Mouse (Mus musculus) fibroblast of lung, adult 2 months (primary cell): Measurements from ENCODE around the gene Thsd4.

Experiments used
- DNase-seq: peaks from one replicate; pipeline ENCODE4 v3.0.0-alpha.2; 2011; ENCODE audit warnings: low read depth

Gene Thsd4

DNA sequence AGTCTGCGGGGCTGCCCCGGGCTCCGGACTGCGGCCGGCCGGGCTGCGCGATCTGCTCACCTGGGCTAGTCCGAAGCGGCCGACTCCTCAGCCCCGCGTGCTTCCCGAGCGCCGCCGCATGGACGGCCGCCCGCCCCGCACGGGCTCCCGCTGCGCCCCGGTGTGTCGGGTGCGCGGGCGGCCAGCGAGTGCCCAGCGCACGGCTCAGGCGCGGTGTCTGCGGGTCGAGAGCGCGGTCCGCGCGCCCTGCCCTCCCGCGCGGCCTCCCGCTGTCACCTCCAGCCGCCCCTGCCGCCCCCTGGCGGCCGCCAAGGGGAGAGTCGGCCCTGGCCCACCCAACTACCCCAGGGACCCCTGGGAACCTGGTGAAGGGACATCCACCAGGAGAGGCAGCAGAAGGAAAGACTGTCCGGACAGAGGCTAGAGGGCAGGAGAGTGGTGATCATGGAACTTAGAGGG is at the start of gene Thsd4:
Gene Thsd4, minus strand, starts transcription at position 241 of the 459 bp plus-strand sequence.
- DNase-seq, result no peak

GRCm38 (mm10) chr9:60571041-60571440 is 49.2 kb upstream of the Thsd4 start:
- no peak for DNase-seq

DNA sequence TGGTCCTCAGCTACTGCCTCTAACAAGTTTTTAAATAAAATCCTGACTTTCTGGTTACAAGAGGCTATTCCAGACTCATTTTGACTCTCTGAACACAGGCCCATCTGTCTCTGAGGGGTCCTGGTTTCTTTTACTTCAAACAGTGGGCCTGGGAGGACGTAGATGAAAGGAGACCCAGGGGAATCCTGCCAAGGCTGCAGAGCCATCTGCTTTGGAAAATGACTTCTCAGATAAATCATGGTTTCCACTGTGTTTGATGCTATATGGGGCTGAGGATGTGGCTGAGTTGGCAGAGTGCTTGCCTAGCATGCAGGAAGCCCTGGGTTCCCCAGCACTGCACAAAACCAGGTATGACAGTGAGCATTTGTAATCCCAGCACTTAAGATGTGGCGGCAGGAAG is 47.5 kb upstream of the Thsd4 start:
- DNase-seq, result no peak

- no peak for DNase-seq
Observed at GRCm38 (mm10) chr9:60563809-60564208, 42.0 kb upstream of the Thsd4 start.

DNA sequence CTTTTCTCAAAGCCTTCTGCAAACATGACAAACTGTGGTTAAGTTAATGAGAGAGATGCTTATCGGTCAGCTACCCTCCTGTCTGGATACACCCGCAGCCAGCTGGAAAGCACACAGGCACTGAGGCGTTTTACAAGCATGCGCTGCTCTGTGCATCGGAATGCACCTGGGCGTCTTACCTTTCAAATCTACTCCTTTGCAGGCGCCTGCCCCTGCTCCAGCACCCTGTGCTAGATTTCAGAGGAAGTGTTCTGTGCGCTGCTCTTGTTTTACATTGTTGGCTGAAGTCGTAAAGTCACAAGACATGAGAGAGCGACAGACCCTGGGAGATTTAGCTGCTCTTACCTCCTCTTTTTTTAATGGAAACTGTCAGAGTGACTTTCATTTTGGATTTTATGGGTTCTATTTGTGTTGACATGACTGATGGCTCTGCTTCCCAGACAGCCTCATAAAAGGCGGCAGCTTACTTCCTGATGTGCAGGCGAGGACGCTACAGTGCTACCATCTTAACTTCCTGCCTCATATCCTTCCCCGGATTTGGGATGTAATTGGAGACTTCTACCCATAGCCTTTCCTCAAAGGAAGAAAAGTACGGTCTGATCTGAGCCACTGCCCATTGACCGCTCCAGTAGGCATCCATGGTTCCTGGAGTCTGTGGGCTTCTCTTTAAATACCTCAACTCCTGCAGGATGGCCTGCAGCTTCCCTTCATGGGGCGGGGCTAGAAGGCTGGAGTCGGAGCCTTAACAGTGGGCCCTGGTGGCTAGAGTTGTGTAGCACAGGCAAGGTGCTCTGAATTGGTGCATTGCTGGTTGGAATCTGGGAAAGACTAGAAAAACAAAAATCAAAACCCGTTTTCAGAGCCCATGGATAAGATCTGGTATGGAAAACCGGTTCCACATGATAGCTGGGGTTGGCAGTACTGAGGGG is 40.9 kb upstream of the Thsd4 start:
- no peak for DNase-seq

DNA sequence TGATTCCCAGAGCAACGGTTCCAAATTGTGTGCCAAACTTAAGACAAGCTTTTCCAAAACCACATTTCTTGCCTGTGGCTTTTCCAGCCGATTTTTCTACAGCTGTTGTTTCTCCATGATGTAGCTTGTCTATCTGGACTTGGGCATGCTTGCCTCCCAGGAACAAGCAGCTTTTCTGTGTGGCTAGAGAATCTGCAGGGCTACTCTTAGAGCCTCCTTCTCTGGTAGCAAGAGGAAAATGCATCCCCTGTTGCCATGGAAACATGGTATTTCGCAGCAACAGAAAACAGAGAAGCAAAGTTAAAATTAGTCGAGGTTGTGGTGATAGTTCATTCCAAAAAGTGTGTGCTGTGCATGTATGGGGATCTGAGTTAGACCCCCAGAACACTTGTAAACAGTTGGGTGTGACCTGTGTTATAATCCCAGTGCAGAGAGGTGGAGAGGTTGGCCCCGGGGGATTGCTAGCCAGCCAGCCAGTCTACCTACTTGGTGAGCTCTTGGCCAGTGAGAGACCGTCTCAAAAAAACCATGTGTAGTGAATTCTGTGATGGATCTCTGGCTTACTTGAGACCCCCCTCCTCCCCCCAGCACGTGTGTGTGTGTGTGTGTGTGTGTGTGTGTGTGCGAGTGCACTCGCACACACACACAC is 39.9 kb upstream of the Thsd4 start:
- DNase-seq, result peak; percentile 42

DNA sequence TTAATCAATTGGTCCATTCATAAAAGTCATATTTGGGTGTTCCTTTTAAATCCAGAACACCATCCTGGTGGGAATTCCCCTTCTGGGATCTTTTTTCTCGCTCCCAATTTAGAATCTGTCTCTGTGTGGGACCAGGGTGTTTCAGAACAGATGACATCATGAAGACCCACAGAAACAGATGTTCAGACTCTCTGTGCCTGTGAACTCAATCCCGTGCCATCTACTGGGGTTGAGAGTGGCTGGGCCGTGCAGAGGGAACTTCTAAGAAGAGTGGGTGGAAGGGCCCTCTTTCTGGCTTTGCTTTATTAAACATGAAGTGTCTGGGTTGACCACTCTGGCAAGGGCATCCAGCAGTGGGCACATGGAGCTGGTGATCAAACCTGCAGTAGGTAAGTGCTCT is 36.7 kb upstream of the Thsd4 start:
- no peak for DNase-seq

DNA sequence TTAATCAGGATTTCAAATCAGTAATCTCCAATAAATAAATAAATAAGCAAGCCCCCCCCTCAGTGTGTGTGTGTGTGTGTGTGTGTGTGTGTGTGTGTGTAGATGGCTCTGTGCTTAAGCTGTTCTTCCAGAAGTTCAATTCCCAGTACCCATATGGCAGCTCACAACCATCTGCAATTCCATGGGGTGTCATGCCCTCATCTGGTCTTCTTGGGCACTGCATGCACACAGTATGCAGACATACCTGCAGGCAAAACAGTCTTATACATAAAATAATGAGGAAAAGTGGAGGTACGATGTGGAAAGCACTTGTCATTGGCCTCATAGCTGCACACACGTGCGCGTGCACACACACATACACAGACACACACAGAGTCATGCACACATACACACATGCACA is 29.4 kb upstream of the Thsd4 start:
- no peak for DNase-seq

DNA sequence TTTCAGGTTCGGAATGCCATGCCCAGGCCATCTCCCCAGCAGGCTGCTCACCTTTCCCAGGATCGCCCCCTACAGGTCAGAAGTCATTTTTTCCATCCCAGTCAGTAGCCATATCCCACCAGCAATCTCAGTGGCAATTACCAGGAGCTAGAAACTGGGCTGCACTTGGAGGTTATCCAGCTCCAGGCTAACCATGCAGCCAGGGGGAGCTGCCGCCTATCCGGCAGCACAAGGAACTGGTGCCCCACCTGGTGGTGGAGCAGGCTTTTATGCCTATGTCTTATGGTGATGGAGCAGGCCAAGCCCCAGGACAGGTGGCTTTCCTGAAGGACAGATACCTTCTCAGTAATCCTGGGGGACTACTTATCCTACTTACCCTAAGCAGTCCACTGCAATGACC is 26.3 kb upstream of the Thsd4 start:
- peak; percentile 22 for DNase-seq

DNA sequence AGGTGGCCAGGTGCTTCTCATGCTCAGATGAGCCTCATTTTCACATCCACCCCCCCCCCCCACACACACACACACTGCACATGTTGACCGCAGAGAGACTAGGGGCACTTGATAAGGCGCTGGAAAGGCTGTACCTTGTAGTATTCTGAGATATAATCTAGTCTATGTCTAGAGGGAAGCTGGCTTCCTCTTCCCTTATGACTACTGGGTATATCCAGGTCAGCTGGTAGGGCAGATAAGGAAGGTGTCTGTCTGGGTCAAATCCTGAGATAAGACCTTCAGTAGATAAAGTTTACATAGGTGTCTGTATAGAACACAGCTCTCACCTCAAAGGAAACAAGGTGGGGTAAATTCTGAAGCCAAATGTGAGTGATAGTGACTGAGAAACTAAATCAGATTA is 24.3 kb upstream of the Thsd4 start:
- DNase-seq, result no peak

- DNase-seq, result no peak
Observed at GRCm38 (mm10) chr9:60545361-60546096, 23.7 kb upstream of the Thsd4 start.

DNA sequence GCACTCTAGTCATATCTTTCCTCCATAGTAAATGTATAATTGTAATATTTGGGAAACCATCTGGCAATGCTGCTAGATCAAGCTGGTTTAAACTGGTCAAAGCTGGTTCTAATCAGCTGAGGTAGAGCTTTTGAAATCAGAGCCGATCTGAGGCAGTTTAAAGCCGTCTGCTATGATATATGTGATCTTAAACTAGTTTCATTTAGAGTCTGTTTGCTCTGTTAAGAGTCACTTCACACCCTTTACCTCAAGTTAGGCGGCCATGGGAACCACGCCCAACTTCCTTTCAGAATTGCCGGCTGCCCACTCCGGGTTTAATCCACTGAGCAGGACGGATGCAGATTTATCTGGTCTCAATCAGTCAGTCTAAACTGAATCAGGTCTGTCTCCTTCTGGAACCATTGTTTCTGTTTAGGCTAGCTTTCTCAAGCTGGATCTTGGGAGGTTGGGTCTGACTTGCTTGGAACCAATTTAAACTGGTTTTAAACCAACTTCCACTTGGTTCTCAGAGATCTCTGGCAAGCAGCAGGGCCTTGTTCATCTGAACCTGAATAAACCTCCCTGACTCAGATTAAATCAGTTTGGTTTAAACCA is 21.7 kb upstream of the Thsd4 start:
- no peak for DNase-seq

GRCm38 (mm10) chr9:60530310-60530709 is 8.5 kb upstream of the Thsd4 start:
- DNase-seq, result no peak

GRCm38 (mm10) chr9:60529348-60530243 is 7.8 kb upstream of the Thsd4 start:
- no peak for DNase-seq

DNA sequence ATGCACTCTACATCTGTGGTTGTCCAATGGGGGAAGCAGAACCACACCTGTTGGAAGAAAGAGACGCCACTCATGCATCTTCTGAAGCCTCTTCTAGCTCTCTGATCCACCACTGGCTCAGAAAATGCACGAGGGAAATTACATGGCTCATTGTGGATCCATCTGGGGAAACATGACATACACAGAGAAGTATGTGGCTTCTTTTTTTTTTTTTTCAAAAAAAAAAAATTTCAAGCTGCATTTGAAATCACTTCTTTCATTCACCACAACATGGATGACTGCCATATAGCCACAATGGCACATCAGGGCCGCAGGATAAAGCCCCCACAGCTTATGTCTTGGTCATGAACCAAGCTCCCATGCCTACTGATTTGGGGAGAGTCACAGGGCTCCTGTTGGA is 6.4 kb upstream of the Thsd4 start:
- DNase-seq, result no peak

- no peak for DNase-seq
Observed at GRCm38 (mm10) chr9:60527836-60528235, 6.0 kb upstream of the Thsd4 start.

DNA sequence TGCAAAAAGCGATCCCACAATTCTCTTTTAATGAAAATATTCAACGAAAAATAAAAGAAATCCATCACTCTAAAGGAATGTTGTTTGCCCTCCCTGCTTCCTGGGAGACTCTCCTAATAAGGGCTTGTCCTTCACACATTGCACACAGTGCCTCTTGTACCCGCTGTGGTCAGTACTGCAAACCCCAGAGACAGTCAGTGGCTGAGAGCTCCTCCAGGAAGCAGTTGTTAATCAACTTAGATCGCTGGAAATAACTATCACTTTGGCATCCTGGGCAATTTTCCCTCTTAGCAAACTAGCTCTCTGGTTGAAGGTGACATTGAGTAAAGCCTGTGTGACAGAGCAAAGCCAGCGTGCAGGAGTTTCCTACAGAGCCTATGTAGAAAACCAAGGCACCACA is 5.2 kb upstream of the Thsd4 start:
- no peak for DNase-seq

- DNase-seq, result no peak
Observed at GRCm38 (mm10) chr9:60526195-60526594, 4.3 kb upstream of the Thsd4 start.

DNA sequence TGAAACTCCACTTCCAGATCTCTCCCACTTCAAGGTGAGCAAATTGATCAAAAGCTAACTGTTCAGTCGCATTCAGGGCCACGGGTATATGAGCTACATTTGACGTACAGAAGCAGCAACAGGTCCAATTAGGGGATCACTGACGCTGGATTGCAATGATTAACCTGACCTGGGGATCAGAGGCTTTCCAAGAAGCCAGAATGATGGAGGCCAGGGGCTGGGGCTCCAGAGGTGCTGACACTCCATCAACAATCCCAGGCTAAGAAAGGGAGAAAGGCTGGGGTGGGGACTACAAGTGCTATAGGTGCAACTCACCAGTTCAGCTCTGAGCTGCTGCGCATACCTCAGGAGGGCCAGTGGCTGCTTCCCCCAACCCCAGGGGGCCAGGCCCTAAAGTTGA is 703 bp downstream of the Thsd4 start:
- no peak for DNase-seq

GRCm38 (mm10) chr9:60519601-60520000 is 2.2 kb downstream of the Thsd4 start:
- no peak for DNase-seq

DNA sequence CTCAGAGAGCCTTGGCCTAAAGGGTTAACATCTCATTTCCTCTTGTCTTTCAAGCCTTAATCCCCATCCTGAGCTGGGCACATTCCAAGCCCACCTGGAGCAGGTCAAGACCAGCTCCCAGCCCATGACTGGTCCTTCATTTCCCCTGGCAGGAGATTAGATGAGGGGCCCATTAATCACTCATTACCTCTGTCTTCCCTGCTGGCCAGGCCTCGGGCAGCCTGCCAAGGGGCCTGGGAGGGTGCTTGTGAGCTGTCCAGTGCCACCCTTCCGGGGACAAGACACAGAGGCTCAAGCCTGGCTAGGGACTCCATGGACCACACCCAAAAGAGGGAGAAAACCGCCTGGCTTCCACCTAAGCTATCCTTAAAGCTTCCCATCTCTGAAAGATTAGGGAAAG is 3.6 kb downstream of the Thsd4 start:
- DNase-seq, result no peak
